Mouse (Mus musculus) thymus, adult 2 months (tissue): ENCODE results near the gene Ndufv2. TPM values are rescaled to one million over a fixed set of nuclear protein-coding genes. Genes with fewer than 3 reads are reported as not detected.

ENCODE experiments used
- DNase-seq: peaks from one replicate; pipeline ENCODE4 v3.0.0; 2021
- H3K27ac ChIP-seq: fragments of 200-500 bp; 2 replicates; pipeline ENCODE4 v1.5.1; 2012; ENCODE audit warnings: low read length, control low read depth; ENCODE audit not compliant: control insufficient read depth, insufficient read depth
- H3K27me3 ChIP-seq: fragments of 200-500 bp; 2 replicates; pipeline ENCODE4 v1.6.1; 2012; ENCODE audit warnings: mild to moderate bottlenecking, low read length, moderate library complexity, mixed read lengths; ENCODE audit not compliant: control insufficient read depth, insufficient read depth
- H3K36me3 ChIP-seq: fragments of 200-500 bp; 2 replicates; pipeline ENCODE4 v1.6.1; 2012; ENCODE audit warnings: mild to moderate bottlenecking, low read length, moderate library complexity; ENCODE audit not compliant: control insufficient read depth, insufficient read depth
- H3K4me1 ChIP-seq: fragments of 200-500 bp; replicated peaks from 2 replicates; pipeline ENCODE4 v1.6.1; 2012; ENCODE audit warnings: low read length; ENCODE audit not compliant: control insufficient read depth, insufficient read depth
- H3K4me3 ChIP-seq: fragments of 200-500 bp; 2 replicates; pipeline ENCODE4 v1.5.1; 2012; ENCODE audit warnings: mild to moderate bottlenecking, low read length, control low read depth, moderate library complexity; ENCODE audit not compliant: control insufficient read depth, insufficient read depth
- CTCF ChIP-seq: fragments of 200-500 bp; IDR thresholded peaks from 2 replicates; pipeline ENCODE4 v1.5.1; 2012; ENCODE audit warnings: mild to moderate bottlenecking, control low read depth, low read length, moderate library complexity, borderline replicate concordance; ENCODE audit not compliant: control insufficient read depth, poor library complexity, insufficient read depth; ENCODE audit errors: extremely low read depth
- POLR2A ChIP-seq: fragments of 200-500 bp; IDR thresholded peaks from 2 replicates; pipeline ENCODE4 v1.6.1; 2012; ENCODE audit warnings: mild to moderate bottlenecking, low read length, control low read depth, moderate library complexity; ENCODE audit not compliant: control insufficient read depth, poor library complexity, insufficient read depth; ENCODE audit errors: extremely low read depth
- WGBS: fragments of 180-500 bp; shearing (Covaris S2); methylation state at CpG from one replicate; pipeline ENCODE4 v1.1.7; 2018; 5-methylcytosine and 5-hydroxymethylcytosine counted together
- polyA plus RNA-seq: library from polyadenylated mRNA; depleted of rRNA; stranded (reverse); fragments of >200 nt; gene quantifications from 2 replicates; pipeline ENCODE4 v1.2.3, GENCODE M21; 2012

Gene Ndufv2
- polyA plus RNA-seq, 1 experiment, result 41.1 TPM

DNA sequence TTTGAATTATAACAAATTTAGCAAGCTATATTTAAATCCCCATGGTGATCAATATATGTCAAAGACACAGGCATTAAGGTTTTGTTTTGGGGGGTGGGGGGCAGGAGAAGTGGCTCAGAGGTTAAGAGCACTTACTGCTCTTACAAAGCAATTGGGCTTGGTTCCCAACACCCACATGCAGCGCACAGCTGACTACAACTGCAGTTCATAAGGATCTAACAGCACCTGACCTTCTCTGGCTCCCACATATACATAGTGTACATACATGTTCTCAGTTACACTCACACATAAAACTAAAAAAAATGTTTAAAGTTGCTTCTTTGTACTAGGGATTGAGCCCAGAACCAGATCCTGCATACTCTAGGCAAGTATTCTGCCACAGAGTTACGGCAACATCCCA is 10.0 kb downstream of the Ndufv2 start:
- peaks cover 31% of the 10 kb centered on the region for H3K36me3 ChIP-seq
- H3K27ac ChIP-seq, result no peak overlapping the region
- H3K27me3 ChIP-seq, result no peaks in the 10 kb centered on the region
- 98% methylated on average over 2 of the region's 2 CpGs for WGBS
- no peak for DNase-seq
- TF ChIP-seq POLR2A (no peak), CTCF (no peak)
- no peak overlapping the region for H3K4me3 ChIP-seq
- no peaks in the 10 kb centered on the region for H3K4me1 ChIP-seq

DNA sequence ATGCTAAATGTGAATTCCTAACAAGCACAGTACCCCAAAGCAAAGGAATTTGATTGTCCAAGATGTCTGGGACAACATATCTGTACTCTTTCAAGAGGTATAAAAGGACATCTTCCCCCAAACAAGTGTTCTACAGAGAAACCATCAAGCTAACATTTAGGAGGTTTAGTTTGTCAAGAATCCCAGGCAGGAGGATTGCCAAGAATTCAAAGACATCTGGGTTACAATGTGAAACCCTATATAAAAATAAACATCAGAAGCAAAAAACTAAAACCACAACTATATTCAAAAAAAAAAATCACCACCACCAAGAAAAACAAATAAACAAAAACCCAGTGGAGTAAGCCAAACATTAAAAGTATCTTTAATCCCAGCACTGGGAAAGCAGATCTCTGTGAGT is 11.1 kb downstream of the Ndufv2 start:
- no peak overlapping the region for H3K4me3 ChIP-seq
- TF ChIP-seq CTCF (no peak), POLR2A (no peak)
- no peak for DNase-seq
- H3K4me1 ChIP-seq, result no peaks in the 10 kb centered on the region
- no peaks in the 10 kb centered on the region for H3K27me3 ChIP-seq
- no peak overlapping the region for H3K27ac ChIP-seq
- H3K36me3 ChIP-seq, result peaks cover 40% of the 10 kb centered on the region

DNA sequence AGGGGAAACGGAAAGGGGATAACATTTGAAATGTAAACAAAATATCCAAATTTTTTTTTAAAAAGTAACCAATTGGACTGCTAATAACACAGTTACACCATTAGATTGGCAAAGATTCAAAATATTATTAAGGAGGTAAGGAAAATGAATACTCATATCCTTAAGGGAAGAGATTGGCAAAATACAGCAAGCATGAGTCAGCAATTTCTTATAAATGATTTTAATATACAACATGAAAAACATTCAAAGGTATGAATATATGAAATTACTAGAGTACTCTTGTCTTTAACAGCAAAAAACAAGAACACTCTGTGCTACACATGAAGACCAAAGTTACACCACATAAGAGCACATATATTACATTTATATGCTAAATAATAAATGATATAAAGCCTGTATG is 16.3 kb downstream of the Ndufv2 start:
- Histone ChIP-seq H3K27ac (no peak overlapping the region), H3K4me1 (no peaks in the 10 kb centered on the region), H3K36me3 (peaks cover 46% of the 10 kb centered on the region), H3K4me3 (no peak overlapping the region), H3K27me3 (no peaks in the 10 kb centered on the region)
- TF ChIP-seq POLR2A (no peak), CTCF (no peak)
- 97% methylated on average over 1 of the region's 1 CpGs for WGBS
- DNase-seq, result no peak

DNA sequence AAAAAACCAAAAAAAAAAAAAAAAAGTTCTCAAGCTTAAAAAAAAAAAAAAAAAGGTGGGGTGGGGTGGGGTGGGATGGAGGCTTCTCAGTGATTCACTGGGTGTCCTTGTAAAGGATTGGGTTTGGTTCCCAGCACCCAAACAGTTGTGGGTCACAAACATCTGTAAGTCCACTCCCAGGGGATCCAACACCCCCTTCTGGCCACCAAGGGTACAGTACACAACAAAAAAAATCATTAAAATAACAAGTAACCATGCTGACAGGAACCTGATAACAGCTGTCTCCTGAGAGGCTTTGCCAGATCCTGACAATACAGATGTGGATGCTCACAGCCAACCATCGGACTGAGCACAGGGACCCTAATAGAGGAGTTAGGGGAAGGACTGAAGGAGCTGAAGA is 16.9 kb downstream of the Ndufv2 start:
- 97% methylated on average over 1 of the region's 1 CpGs for WGBS
- Histone ChIP-seq H3K27ac (no peak overlapping the region), H3K4me3 (no peak overlapping the region), H3K27me3 (no peaks in the 10 kb centered on the region), H3K4me1 (no peaks in the 10 kb centered on the region), H3K36me3 (peaks cover 49% of the 10 kb centered on the region)
- DNase-seq, result no peak
- no peak for TF ChIP-seq POLR2A
- no peak for TF ChIP-seq CTCF

DNA sequence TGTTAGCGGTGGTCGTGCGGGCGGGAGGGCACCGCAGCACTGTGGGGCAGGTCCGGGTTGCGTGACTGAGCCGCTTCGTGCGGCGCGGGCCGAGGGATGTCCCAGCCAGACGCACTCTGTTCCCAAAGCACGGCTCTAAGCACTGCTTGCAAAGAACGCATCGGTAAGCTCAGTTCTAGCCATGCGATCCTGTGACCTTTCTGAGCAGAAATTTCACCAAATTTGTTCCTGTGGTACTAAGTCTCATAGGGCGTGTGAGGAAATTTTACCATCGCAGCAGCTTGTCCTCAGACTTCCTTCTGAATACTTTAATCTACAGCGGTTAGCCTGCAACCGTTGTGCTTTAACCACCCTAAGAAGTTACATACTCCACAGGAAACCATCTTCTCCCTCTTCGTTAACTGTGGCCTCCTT is 23.9 kb downstream of the Ndufv2 start:
- WGBS, result under 1% methylated on average over 23 of the region's 23 CpGs
- TF ChIP-seq CTCF (no peak), POLR2A (no peak)
- peaks cover 15% of the 10 kb centered on the region for H3K36me3 ChIP-seq

DNA sequence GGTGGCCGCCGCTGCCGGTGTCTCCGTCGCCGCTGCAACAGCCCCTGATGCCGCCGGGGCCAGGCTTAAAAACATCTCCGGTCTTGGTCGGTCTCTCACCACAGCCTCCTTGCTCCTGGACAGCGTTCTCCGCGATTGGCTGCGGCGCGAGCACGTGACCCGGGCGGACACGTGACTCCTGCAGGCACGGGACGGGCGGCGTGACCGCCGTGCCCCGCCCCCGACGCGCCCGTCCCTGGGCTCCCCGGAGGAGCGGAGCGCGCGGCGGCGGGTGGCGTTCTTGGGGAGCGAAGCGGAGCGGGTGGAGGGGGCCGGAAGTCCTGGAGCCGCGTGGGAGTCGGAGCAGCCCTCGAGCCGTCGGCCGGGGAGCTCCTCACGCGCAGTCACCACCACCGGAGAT is 24.4 kb downstream of the Ndufv2 start, which contains the start of gene Ankrd12:
Gene Ankrd12 (minus strand): TSS at position 156 of the 400 bp plus-strand sequence.
- H3K27me3 ChIP-seq, result no peaks in the 10 kb centered on the region
- TF ChIP-seq CTCF (peak; percentile 57; the same call in 1 of the 2 replicates), POLR2A (peak; percentile 81)
- WGBS, result under 1% methylated on average over 53 of the region's 53 CpGs
- peak within 1 kb of the TSS; percentile 64 for H3K4me3 ChIP-seq
- H3K36me3 ChIP-seq, result peaks cover 15% of the 10 kb centered on the region
- H3K4me1 ChIP-seq, result 0 out of 2 replicates have a peak, but pooled peaks cover 6% of the 10 kb centered on the region
- peak within 1 kb of the TSS; percentile 72 for H3K27ac ChIP-seq
- DNase-seq, result peak; percentile 97

More for the DNA sequence above, 23.9 kb downstream of the Ndufv2 start:
- peak overlapping the region; percentile 72 for H3K27ac ChIP-seq
- H3K4me3 ChIP-seq, result peak overlapping the region; percentile 64
- DNase-seq, result no peak
- 0 out of 2 replicates have a peak, but pooled peaks cover 6% of the 10 kb centered on the region for H3K4me1 ChIP-seq
- H3K27me3 ChIP-seq, result no peaks in the 10 kb centered on the region

DNA sequence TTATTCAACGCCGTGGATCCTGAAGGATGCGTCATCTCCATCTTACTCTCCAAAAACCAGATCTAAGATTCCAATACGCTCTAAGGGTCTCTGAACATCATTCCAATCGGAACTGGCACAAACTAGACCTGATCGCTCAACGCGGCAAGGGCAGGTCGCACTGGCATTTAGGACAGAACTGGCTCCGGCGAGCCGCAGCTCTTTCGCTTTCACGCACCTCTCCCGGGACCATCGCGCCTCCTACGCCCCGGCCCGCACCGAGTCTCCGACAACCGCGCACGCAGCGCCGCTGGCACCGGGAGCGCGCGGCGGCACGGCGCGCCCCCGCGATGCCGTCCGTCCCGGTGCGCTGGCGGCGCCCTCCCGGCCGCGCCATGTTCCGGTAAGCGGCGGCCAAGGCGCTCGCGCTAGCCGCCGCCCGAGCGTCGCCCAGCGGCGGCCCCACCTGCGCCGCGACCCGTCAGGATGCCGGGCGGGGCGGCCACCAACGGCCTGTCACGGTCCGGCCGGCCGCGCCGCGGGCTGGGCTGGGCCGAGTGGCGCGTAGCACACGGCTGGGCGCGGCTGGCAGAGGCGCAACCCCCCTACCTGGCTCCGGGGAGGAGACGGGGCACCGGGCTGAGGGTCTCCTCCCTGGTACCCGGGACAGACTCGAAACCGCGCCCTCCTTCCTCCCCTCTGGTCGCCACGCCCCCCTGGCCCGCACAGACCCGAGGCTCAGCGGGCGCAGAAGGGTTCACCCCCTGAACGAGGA is 25.0 kb downstream of the Ndufv2 start:
- Histone ChIP-seq H3K27ac (peak overlapping the region; percentile 51), H3K27me3 (no peaks in the 10 kb centered on the region), H3K4me3 (peak overlapping the region; percentile 64), H3K36me3 (peaks cover 15% of the 10 kb centered on the region), H3K4me1 (0 out of 2 replicates have a peak, but pooled peaks cover 6% of the 10 kb centered on the region)
- no peak for TF ChIP-seq CTCF
- TF ChIP-seq POLR2A, result no peak
- WGBS, result 5% methylated on average over 87 of the region's 95 CpGs
- peak; percentile 48 for DNase-seq
